Mouse (Mus musculus): ENCODE data around the gene Topbp1. TPM values are rescaled to one million over a fixed set of nuclear protein-coding genes. Genes with fewer than 3 reads are reported as not detected.

Gene Topbp1
- polyA plus RNA-seq, 1 experiment from 2014 or later: 57.7 TPM

DNA sequence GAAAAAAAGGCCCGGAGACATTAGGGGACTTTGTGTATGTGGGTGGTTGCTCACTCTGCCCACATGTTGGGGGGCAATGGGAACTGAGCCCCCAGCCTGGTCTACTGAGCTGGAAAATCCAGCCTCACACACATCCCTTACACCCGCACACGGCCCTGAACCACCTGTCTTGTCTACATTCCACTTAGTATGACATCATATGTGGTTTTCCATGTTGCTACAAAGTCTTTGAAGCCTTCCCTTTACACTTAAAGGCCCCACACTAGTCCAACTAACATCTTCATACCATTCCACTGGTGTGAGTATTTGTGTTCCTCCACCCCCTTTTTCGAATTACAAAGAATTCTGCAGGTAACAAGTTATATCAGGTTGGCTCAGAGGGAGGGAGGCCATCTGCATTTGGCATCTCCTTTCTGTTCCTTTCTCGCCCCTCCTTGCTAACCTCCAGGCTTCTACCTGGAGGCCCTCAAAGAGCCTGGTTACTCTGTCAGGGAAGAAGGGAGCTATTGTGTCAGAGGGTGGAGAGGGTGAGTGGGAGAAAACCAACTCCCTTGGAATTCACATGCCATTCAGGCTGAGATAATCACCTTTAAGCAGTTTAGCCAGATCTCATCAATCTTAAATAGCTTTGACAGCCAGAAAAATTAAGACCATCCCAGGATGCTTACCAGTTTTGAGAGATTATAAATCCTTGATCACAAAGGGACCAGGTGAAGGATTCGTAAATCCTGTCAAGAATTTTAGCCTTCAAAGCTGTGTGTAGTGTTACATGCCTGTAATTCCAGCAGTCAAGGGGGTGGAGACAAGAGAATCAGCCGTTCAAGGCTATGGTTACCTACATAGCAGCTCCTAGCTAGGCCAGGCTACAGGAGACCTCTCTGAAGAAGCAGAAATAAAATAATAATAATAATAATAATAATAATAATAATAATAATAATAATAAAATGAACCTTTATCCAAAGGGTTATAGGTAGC, 71.6 kb downstream of the Topbp1 start:
- no peak for ATAC-seq (ENCODE audit: insufficient number of reproducible peaks, low FRiP score, low TSS enrichment, low read depth)
- no peak overlapping the region for H3K9ac ChIP-seq
- H3K27me3 ChIP-seq: no peaks in the 10 kb centered on the region
- no peaks in the 10 kb centered on the region for H3K36me3 ChIP-seq
- H3K4me1 ChIP-seq: no peaks in the 10 kb centered on the region
- no peak overlapping the region for H3K4me3 ChIP-seq
- no peak overlapping the region for H3K4me2 ChIP-seq
- H3K9me3 ChIP-seq: no peaks in the 10 kb centered on the region
- WGBS: 43% methylated on average over 7 of the region's 7 CpGs
- peak overlapping the region; percentile 13; the same call in 1 of the 2 replicates for H3K27ac ChIP-seq

- Histone ChIP-seq H3K9ac (no peak overlapping the region), H3K4me2 (no peak overlapping the region), H3K4me1 (0 out of 2 replicates have a peak, but pooled peaks cover 5% of the 10 kb centered on the region), H3K36me3 (no peaks in the 10 kb centered on the region), H3K4me3 (no peak overlapping the region), H3K27me3 (no peaks in the 10 kb centered on the region), H3K27ac (no peak overlapping the region), H3K9me3 (no peaks in the 10 kb centered on the region)
- 61% methylated on average over 10 of the region's 10 CpGs for WGBS
- no peak for ATAC-seq (ENCODE audit: insufficient number of reproducible peaks, low FRiP score, low TSS enrichment, low read depth)
Measured at GRCm38 (mm10) chr9:103378686-103379085, 73.7 kb downstream of the Topbp1 start.

DNA sequence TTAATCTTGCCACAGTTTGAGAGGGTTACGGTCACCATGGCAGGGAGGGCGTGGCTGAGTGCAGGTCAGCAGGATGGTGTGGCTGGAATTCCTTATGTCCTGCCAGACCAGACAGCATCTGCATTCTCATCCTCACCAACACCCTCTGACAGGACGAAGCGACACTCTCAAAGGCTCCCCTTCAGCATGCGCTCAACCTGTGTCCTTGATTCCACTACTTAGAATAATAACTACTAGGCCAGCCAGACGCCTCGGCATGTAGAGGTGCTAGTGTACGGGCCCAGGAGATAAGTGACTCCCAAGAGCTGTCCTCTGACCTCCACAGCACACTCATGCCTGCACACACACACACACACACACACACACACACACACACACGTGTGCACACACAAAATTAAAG, 74.2 kb downstream of the Topbp1 start:
- Histone ChIP-seq H3K9me3 (no peaks in the 10 kb centered on the region), H3K4me3 (no peak overlapping the region), H3K9ac (no peak overlapping the region), H3K4me1 (0 out of 2 replicates have a peak, but pooled peaks cover 5% of the 10 kb centered on the region), H3K27ac (no peak overlapping the region), H3K27me3 (no peaks in the 10 kb centered on the region), H3K36me3 (no peaks in the 10 kb centered on the region), H3K4me2 (no peak overlapping the region)
- ATAC-seq (ENCODE audit: insufficient number of reproducible peaks, low FRiP score, low TSS enrichment, low read depth): no peak
- WGBS: 67% methylated on average over 9 of the region's 9 CpGs

GRCm38 (mm10) chr9:103380566-103380965, 75.6 kb downstream of the Topbp1 start:
- no peak overlapping the region for H3K4me2 ChIP-seq
- 0 out of 2 replicates have a peak, but pooled peaks cover 5% of the 10 kb centered on the region for H3K4me1 ChIP-seq
- no peak overlapping the region for H3K27ac ChIP-seq
- no peaks in the 10 kb centered on the region for H3K27me3 ChIP-seq
- no peak for ATAC-seq (ENCODE audit: insufficient number of reproducible peaks, low FRiP score, low TSS enrichment, low read depth)
- whole genome bisulfite sequencing: 89% methylated on average over 4 of the region's 4 CpGs
- no peak overlapping the region for H3K4me3 ChIP-seq
- no peaks in the 10 kb centered on the region for H3K36me3 ChIP-seq
- H3K9ac ChIP-seq: no peak overlapping the region
- no peaks in the 10 kb centered on the region for H3K9me3 ChIP-seq

DNA sequence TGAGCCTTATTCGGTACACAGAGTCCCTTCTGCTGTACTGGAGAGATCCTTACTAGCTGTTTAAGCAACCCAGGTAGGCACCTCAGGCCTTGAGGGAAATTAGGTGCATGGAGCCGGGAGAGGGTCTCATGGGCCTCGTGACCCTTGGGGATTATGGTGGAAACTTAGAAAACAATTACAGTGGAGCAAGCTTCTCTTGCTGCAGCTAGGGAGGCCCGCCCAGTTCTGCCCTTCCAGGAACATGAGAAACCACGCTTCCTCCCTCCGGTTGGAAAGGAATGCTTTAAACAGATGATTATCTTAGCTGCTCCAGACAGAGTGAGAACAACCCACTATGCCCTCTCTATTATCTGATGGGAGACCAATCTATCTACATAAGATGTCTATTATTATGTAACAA, 78.0 kb downstream of the Topbp1 start:
- no peaks in the 10 kb centered on the region for H3K36me3 ChIP-seq
- no peaks in the 10 kb centered on the region for H3K9me3 ChIP-seq
- 35% methylated on average over 6 of the region's 6 CpGs for WGBS
- no peak for ATAC-seq (ENCODE audit: insufficient number of reproducible peaks, low FRiP score, low TSS enrichment, low read depth)
- no peak overlapping the region for H3K4me3 ChIP-seq
- H3K27me3 ChIP-seq: no peaks in the 10 kb centered on the region
- H3K4me2 ChIP-seq: no peak overlapping the region
- H3K9ac ChIP-seq: no peak overlapping the region
- peaks cover 18% of the 10 kb centered on the region for H3K4me1 ChIP-seq
- H3K27ac ChIP-seq: no peak overlapping the region

- H3K4me1 ChIP-seq: peaks cover 18% of the 10 kb centered on the region
- ATAC-seq (ENCODE audit: insufficient number of reproducible peaks, low FRiP score, low TSS enrichment, low read depth): no peak
- H3K9ac ChIP-seq: no peak overlapping the region
- H3K9me3 ChIP-seq: no peaks in the 10 kb centered on the region
- no peak overlapping the region for H3K4me2 ChIP-seq
- no peak overlapping the region for H3K27ac ChIP-seq
- H3K27me3 ChIP-seq: no peaks in the 10 kb centered on the region
- no peaks in the 10 kb centered on the region for H3K36me3 ChIP-seq
- H3K4me3 ChIP-seq: no peak overlapping the region
- 95% methylated on average over 1 of the region's 1 CpGs for WGBS
Measured at GRCm38 (mm10) chr9:103383576-103383975, 78.6 kb downstream of the Topbp1 start.

GRCm38 (mm10) chr9:103384141-103384796, 79.3 kb downstream of the Topbp1 start:
- WGBS: 74% methylated on average over 4 of the region's 4 CpGs
- H3K9ac ChIP-seq: no peak overlapping the region
- no peaks in the 10 kb centered on the region for H3K36me3 ChIP-seq
- H3K9me3 ChIP-seq: no peaks in the 10 kb centered on the region
- ATAC-seq (ENCODE audit: insufficient number of reproducible peaks, low FRiP score, low TSS enrichment, low read depth): no peak
- H3K27me3 ChIP-seq: no peaks in the 10 kb centered on the region
- H3K4me2 ChIP-seq: no peak overlapping the region
- no peak overlapping the region for H3K27ac ChIP-seq
- H3K4me1 ChIP-seq: peaks cover 18% of the 10 kb centered on the region
- H3K4me3 ChIP-seq: no peak overlapping the region

- Histone ChIP-seq H3K4me1 (peaks cover 18% of the 10 kb centered on the region), H3K27me3 (no peaks in the 10 kb centered on the region)
- ATAC-seq (ENCODE audit: insufficient number of reproducible peaks, low FRiP score, low TSS enrichment, low read depth): no peak
Measured at GRCm38 (mm10) chr9:103385600-103385999, 80.6 kb downstream of the Topbp1 start.

DNA sequence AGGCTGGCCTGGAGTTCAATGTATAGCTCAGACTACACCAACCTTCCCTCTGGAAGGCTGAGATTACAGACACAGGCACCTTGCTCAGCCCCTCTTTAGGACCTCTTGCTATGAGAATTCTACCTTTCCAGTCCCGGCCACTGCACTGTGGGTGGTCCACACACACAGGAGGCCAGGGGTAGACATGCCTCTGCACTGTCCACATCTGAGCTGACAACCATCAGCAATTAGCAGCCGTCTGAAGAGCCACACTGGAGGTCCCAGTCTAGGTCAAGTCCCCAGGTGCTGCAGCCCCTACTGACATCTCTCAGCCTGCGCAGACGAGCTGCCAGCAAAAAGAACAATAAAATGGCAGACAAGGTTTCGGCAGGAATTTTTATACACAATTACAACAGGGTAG, 81.6 kb downstream of the Topbp1 start:
- no peaks in the 10 kb centered on the region for H3K36me3 ChIP-seq
- H3K27me3 ChIP-seq: 0 out of 2 replicates have a peak, but pooled peaks cover 2% of the 10 kb centered on the region
- H3K27ac ChIP-seq: peak overlapping the region; percentile 18; the same call in 1 of the 2 replicates
- H3K4me3 ChIP-seq: no peak overlapping the region
- peaks cover 18% of the 10 kb centered on the region for H3K4me1 ChIP-seq
- ATAC-seq (ENCODE audit: insufficient number of reproducible peaks, low FRiP score, low TSS enrichment, low read depth): no peak
- no peak overlapping the region for H3K4me2 ChIP-seq
- H3K9me3 ChIP-seq: no peaks in the 10 kb centered on the region
- H3K9ac ChIP-seq: no peak overlapping the region
- 23% methylated on average over 5 of the region's 5 CpGs for WGBS

More at GRCm38 (mm10) chr9:103385600-103385999, 80.6 kb downstream of the Topbp1 start:
- Histone ChIP-seq H3K4me3 (no peak overlapping the region), H3K9me3 (no peaks in the 10 kb centered on the region), H3K9ac (no peak overlapping the region), H3K4me2 (no peak overlapping the region), H3K36me3 (no peaks in the 10 kb centered on the region), H3K27ac (no peak overlapping the region)
- 7% methylated on average over 1 of the region's 1 CpGs for WGBS

GRCm38 (mm10) chr9:103387011-103387653, 82.1 kb downstream of the Topbp1 start:
- 44% methylated on average over 10 of the region's 10 CpGs for WGBS
- Histone ChIP-seq H3K36me3 (no peaks in the 10 kb centered on the region), H3K4me1 (peaks cover 18% of the 10 kb centered on the region), H3K4me3 (no peak overlapping the region), H3K9me3 (no peaks in the 10 kb centered on the region), H3K4me2 (no peak overlapping the region), H3K27me3 (0 out of 2 replicates have a peak, but pooled peaks cover 6% of the 10 kb centered on the region), H3K9ac (no peak overlapping the region), H3K27ac (peak overlapping the region; percentile 18; the same call in 1 of the 2 replicates)
- 0 out of 2 replicates have a peak, but pooled peaks have one; percentile 41 for ATAC-seq (ENCODE audit: insufficient number of reproducible peaks, low FRiP score, low TSS enrichment, low read depth)

- no peak overlapping the region for H3K4me2 ChIP-seq
- WGBS: 88% methylated on average over 6 of the region's 6 CpGs
- no peaks in the 10 kb centered on the region for H3K9me3 ChIP-seq
- H3K4me3 ChIP-seq: no peak overlapping the region
- no peak for ATAC-seq (ENCODE audit: insufficient number of reproducible peaks, low FRiP score, low TSS enrichment, low read depth)
- H3K27ac ChIP-seq: no peak overlapping the region
- H3K27me3 ChIP-seq: 0 out of 2 replicates have a peak, but pooled peaks cover 11% of the 10 kb centered on the region
- H3K9ac ChIP-seq: no peak overlapping the region
- H3K4me1 ChIP-seq: peaks cover 13% of the 10 kb centered on the region
- H3K36me3 ChIP-seq: no peaks in the 10 kb centered on the region
Measured at GRCm38 (mm10) chr9:103389261-103389660, 84.2 kb downstream of the Topbp1 start.
